Mouse (Mus musculus): ENCODE data around the gene C1qtnf6. TPM values are rescaled to one million over a fixed set of nuclear protein-coding genes. Genes with fewer than 3 reads are reported as not detected.

Gene C1qtnf6
- polyA plus RNA-seq, 1 experiment from 2014 or later: 30.4 TPM

- no peaks in the 10 kb centered on the region for H3K36me3 ChIP-seq
- no peak within 1 kb of the TSS for H3K9ac ChIP-seq
- H3K4me3 ChIP-seq: no peak within 1 kb of the TSS
- no peak for ATAC-seq (ENCODE audit: insufficient number of reproducible peaks, low FRiP score)
- H3K27ac ChIP-seq (ENCODE audit: poor library complexity, severe bottlenecking): no peak within 1 kb of the TSS
- H3K4me1 ChIP-seq (replicated peaks): no peaks in the 10 kb centered on the region
- H3K9me3 ChIP-seq (replicated peaks): no peaks in the 10 kb centered on the region
- 89% methylated on average over 11 of the region's 11 CpGs for WGBS
- no peak within 1 kb of the TSS for H3K4me2 ChIP-seq
- H3K27me3 ChIP-seq (replicated peaks): no peaks in the 10 kb centered on the region
These were observed 36.2 kb downstream of the C1qtnf6 start, which contains the start of gene Il2rb for GRCm38 (mm10) chr15:78494968-78495406. Il2rb (minus strand) TSS chr15:78495271.

GRCm38 (mm10) chr15:78493401-78494010 is 37.7 kb downstream of the C1qtnf6 start:
- WGBS: 73% methylated on average over 10 of the region's 10 CpGs
- H3K36me3 ChIP-seq: no peaks in the 10 kb centered on the region
- no peak overlapping the region for H3K4me3 ChIP-seq
- no peak for ATAC-seq (ENCODE audit: insufficient number of reproducible peaks, low FRiP score)
- H3K9me3 ChIP-seq (replicated peaks): no peaks in the 10 kb centered on the region
- no peak overlapping the region for H3K9ac ChIP-seq
- H3K4me1 ChIP-seq (replicated peaks): no peaks in the 10 kb centered on the region
- H3K4me2 ChIP-seq: no peak overlapping the region
- H3K27ac ChIP-seq (ENCODE audit: poor library complexity, severe bottlenecking): no peak overlapping the region
- no peaks in the 10 kb centered on the region for H3K27me3 ChIP-seq (replicated peaks)

GRCm38 (mm10) chr15:78491301-78491700 is 39.9 kb downstream of the C1qtnf6 start:
- 82% methylated on average over 3 of the region's 3 CpGs for WGBS
- Histone ChIP-seq H3K27ac (ENCODE audit: poor library complexity, severe bottlenecking) (no peak overlapping the region), H3K4me1 (replicated peaks) (no peaks in the 10 kb centered on the region), H3K4me2 (no peak overlapping the region), H3K27me3 (replicated peaks) (peaks cover 8% of the 10 kb centered on the region), H3K9ac (no peak overlapping the region), H3K36me3 (no peaks in the 10 kb centered on the region), H3K9me3 (replicated peaks) (no peaks in the 10 kb centered on the region), H3K4me3 (no peak overlapping the region)
- no peak for ATAC-seq (ENCODE audit: insufficient number of reproducible peaks, low FRiP score)

- WGBS: 77% methylated on average over 8 of the region's 8 CpGs
- no peak overlapping the region for H3K4me2 ChIP-seq
- no peaks in the 10 kb centered on the region for H3K4me1 ChIP-seq (replicated peaks)
- H3K27me3 ChIP-seq (replicated peaks): peaks cover 20% of the 10 kb centered on the region
- no peak overlapping the region for H3K4me3 ChIP-seq
- no peak for ATAC-seq (ENCODE audit: insufficient number of reproducible peaks, low FRiP score)
- no peak overlapping the region for H3K9ac ChIP-seq
- H3K27ac ChIP-seq (ENCODE audit: poor library complexity, severe bottlenecking): no peak overlapping the region
- H3K36me3 ChIP-seq: no peaks in the 10 kb centered on the region
- no peaks in the 10 kb centered on the region for H3K9me3 ChIP-seq (replicated peaks)
These were observed 41.3 kb downstream of the C1qtnf6 start for GRCm38 (mm10) chr15:78489906-78490305.

GRCm38 (mm10) chr15:78489248-78489647 is 42.0 kb downstream of the C1qtnf6 start:
- peaks cover 20% of the 10 kb centered on the region for H3K27me3 ChIP-seq (replicated peaks)
- no peak for ATAC-seq (ENCODE audit: insufficient number of reproducible peaks, low FRiP score)
- no peak overlapping the region for H3K4me3 ChIP-seq
- H3K9me3 ChIP-seq (replicated peaks): no peaks in the 10 kb centered on the region
- no peak overlapping the region for H3K4me2 ChIP-seq
- no peaks in the 10 kb centered on the region for H3K4me1 ChIP-seq (replicated peaks)
- 81% methylated on average over 3 of the region's 3 CpGs for WGBS
- H3K27ac ChIP-seq (ENCODE audit: poor library complexity, severe bottlenecking): no peak overlapping the region
- H3K9ac ChIP-seq: no peak overlapping the region
- no peaks in the 10 kb centered on the region for H3K36me3 ChIP-seq

GRCm38 (mm10) chr15:78487066-78487465 is 44.1 kb downstream of the C1qtnf6 start:
- Histone ChIP-seq H3K27me3 (replicated peaks) (peaks cover 20% of the 10 kb centered on the region), H3K36me3 (no peaks in the 10 kb centered on the region), H3K4me1 (replicated peaks) (no peaks in the 10 kb centered on the region), H3K4me2 (no peak overlapping the region), H3K9ac (no peak overlapping the region), H3K9me3 (replicated peaks) (no peaks in the 10 kb centered on the region), H3K27ac (ENCODE audit: poor library complexity, severe bottlenecking) (no peak overlapping the region), H3K4me3 (no peak overlapping the region)
- WGBS: 59% methylated on average over 4 of the region's 4 CpGs
- no peak for ATAC-seq (ENCODE audit: insufficient number of reproducible peaks, low FRiP score)

GRCm38 (mm10) chr15:78486564-78486963 is 44.7 kb downstream of the C1qtnf6 start:
- no peak overlapping the region for H3K9ac ChIP-seq
- ATAC-seq (ENCODE audit: insufficient number of reproducible peaks, low FRiP score): no peak
- no peaks in the 10 kb centered on the region for H3K36me3 ChIP-seq
- no peak overlapping the region for H3K4me2 ChIP-seq
- no peaks in the 10 kb centered on the region for H3K9me3 ChIP-seq (replicated peaks)
- no peak overlapping the region for H3K4me3 ChIP-seq
- H3K4me1 ChIP-seq (replicated peaks): no peaks in the 10 kb centered on the region
- 76% methylated on average over 1 of the region's 1 CpGs for WGBS
- no peak overlapping the region for H3K27ac ChIP-seq (ENCODE audit: poor library complexity, severe bottlenecking)
- peaks cover 20% of the 10 kb centered on the region for H3K27me3 ChIP-seq (replicated peaks)

GRCm38 (mm10) chr15:78483311-78483710 is 47.9 kb downstream of the C1qtnf6 start:
- H3K36me3 ChIP-seq: no peaks in the 10 kb centered on the region
- 78% methylated on average over 4 of the region's 4 CpGs for WGBS
- H3K9ac ChIP-seq: no peak overlapping the region
- ATAC-seq (ENCODE audit: insufficient number of reproducible peaks, low FRiP score): no peak
- no peak overlapping the region for H3K4me2 ChIP-seq
- no peaks in the 10 kb centered on the region for H3K9me3 ChIP-seq (replicated peaks)
- H3K27ac ChIP-seq (ENCODE audit: poor library complexity, severe bottlenecking): no peak overlapping the region
- H3K27me3 ChIP-seq (replicated peaks): peaks cover 20% of the 10 kb centered on the region
- H3K4me1 ChIP-seq (replicated peaks): 0 out of 2 replicates have a peak, but pooled peaks cover 7% of the 10 kb centered on the region
- H3K4me3 ChIP-seq: no peak overlapping the region

- Histone ChIP-seq H3K36me3 (no peaks in the 10 kb centered on the region), H3K27me3 (replicated peaks) (peaks cover 20% of the 10 kb centered on the region), H3K4me3 (no peak overlapping the region), H3K4me1 (replicated peaks) (0 out of 2 replicates have a peak, but pooled peaks cover 7% of the 10 kb centered on the region), H3K9me3 (replicated peaks) (no peaks in the 10 kb centered on the region), H3K9ac (no peak overlapping the region), H3K4me2 (no peak overlapping the region), H3K27ac (ENCODE audit: poor library complexity, severe bottlenecking) (no peak overlapping the region)
- no peak for ATAC-seq (ENCODE audit: insufficient number of reproducible peaks, low FRiP score)
- 74% methylated on average over 3 of the region's 3 CpGs for WGBS
These were observed 48.7 kb downstream of the C1qtnf6 start for GRCm38 (mm10) chr15:78482518-78482917.

- H3K4me3 ChIP-seq: no peak overlapping the region
- H3K9me3 ChIP-seq (replicated peaks): no peaks in the 10 kb centered on the region
- 0 out of 2 replicates have a peak, but pooled peaks cover 7% of the 10 kb centered on the region for H3K4me1 ChIP-seq (replicated peaks)
- H3K4me2 ChIP-seq: no peak overlapping the region
- no peak for ATAC-seq (ENCODE audit: insufficient number of reproducible peaks, low FRiP score)
- H3K36me3 ChIP-seq: no peaks in the 10 kb centered on the region
- H3K27ac ChIP-seq (ENCODE audit: poor library complexity, severe bottlenecking): no peak overlapping the region
- no peak overlapping the region for H3K9ac ChIP-seq
- peaks cover 15% of the 10 kb centered on the region for H3K27me3 ChIP-seq (replicated peaks)
- 51% methylated on average over 9 of the region's 9 CpGs for WGBS
These were observed 49.7 kb downstream of the C1qtnf6 start for GRCm38 (mm10) chr15:78481448-78482000.

GRCm38 (mm10) chr15:78480991-78481390 is 50.2 kb downstream of the C1qtnf6 start:
- no peak overlapping the region for H3K9ac ChIP-seq
- H3K27me3 ChIP-seq (replicated peaks): peaks cover 9% of the 10 kb centered on the region
- ATAC-seq (ENCODE audit: insufficient number of reproducible peaks, low FRiP score): peak; percentile 17; the same call in 1 of the 2 replicates
- H3K4me3 ChIP-seq: no peak overlapping the region
- peaks cover 9% of the 10 kb centered on the region; the same call in 1 of the 2 replicates for H3K4me1 ChIP-seq (replicated peaks)
- no peak overlapping the region for H3K27ac ChIP-seq (ENCODE audit: poor library complexity, severe bottlenecking)
- no peaks in the 10 kb centered on the region for H3K9me3 ChIP-seq (replicated peaks)
- WGBS: 36% methylated on average over 2 of the region's 2 CpGs
- H3K4me2 ChIP-seq: no peak overlapping the region
- no peaks in the 10 kb centered on the region for H3K36me3 ChIP-seq
